Mouse (Mus musculus): Measurements from ENCODE around the gene March8.

DNA sequence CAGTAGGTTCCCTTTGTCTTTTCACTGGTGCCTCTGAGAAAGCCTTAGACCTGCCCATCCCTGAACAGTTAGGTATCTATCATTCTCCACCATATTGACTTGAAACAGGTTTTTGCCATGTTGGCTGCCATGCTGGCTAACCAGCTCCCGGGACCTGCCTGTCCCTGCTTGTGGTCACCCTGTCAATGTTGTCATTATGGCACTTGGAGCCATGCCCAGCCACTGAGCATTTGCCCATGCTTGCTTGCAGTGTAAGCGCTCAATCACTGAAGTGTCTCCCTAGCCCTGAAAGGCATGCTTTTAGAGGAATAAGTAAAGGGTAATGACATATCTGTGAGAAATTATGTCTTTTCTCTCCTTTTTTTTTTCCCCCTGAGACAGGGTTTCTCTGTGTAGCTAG lies 6.4 kb upstream of the March8 start:
- no peak for TF ChIP-seq GABPA (IDR thresholded peaks at IDR 0.05; ENCODE audit: low read depth, low read length)
- no peak for TF ChIP-seq CTCF (IDR thresholded peaks at IDR 0.05 in 2 of 3, conservative IDR thresholded peaks at IDR 0.05 in 1 of 3; ENCODE audit: control insufficient read depth in 1 of 3, insufficient read depth in 1 of 3, low read depth in 2 of 3, low read length in 3 of 3, poor library complexity in 1 of 3, severe bottlenecking in 1 of 3)
- no peak for TF ChIP-seq TAL1 (IDR thresholded peaks at IDR 0.05; ENCODE audit: low read length)
- no peak for TF ChIP-seq BHLHE40 (IDR thresholded peaks at IDR 0.05; ENCODE audit: borderline replicate concordance, low read depth, low read length)
- no peak for TF ChIP-seq ZKSCAN1 (IDR thresholded peaks at IDR 0.05; ENCODE audit: low read depth, low read length)
- no peak for TF ChIP-seq USF1 (IDR thresholded peaks at IDR 0.05; ENCODE audit: low read depth, low read length)
- no peak for TF ChIP-seq TCF12 (IDR thresholded peaks at IDR 0.05; ENCODE audit: low read depth, low read length)
- no peak for TF ChIP-seq POLR2A (IDR thresholded peaks at IDR 0.05; ENCODE audit: control insufficient read depth in 1 of 2, insufficient read depth in 1 of 2, low read depth in 1 of 2, low read length in 2 of 2, poor library complexity in 1 of 2)
- TF ChIP-seq UBTF (IDR thresholded peaks at IDR 0.05; ENCODE audit: borderline replicate concordance, insufficient read depth, low read depth, low read length) = no peak
- no peak for TF ChIP-seq MAZ (IDR thresholded peaks at IDR 0.05; ENCODE audit: low read depth, low read length)
- TF ChIP-seq NRF1 (IDR thresholded peaks at IDR 0.05; ENCODE audit: insufficient read depth, low read depth, low read length, poor library complexity, severe bottlenecking) = no peak
- no peak for TF ChIP-seq ETS1 (IDR thresholded peaks at IDR 0.05; ENCODE audit: low read depth, low read length)
- TF ChIP-seq ELF1 (IDR thresholded peaks at IDR 0.05; ENCODE audit: low read depth, low read length) = no peak
- TF ChIP-seq EP300 (IDR thresholded peaks at IDR 0.05; ENCODE audit: low read depth in 1 of 2, low read length in 2 of 2) = no peak

All from MEL (cell line).